Mouse (Mus musculus) cerebellum, adult 2 months (tissue): ENCODE measurements around the gene D5Ertd579e.

Experiments
- CTCF ChIP-seq: fragments of 200-500 bp; IDR thresholded peaks from 2 replicates; pipeline ENCODE4 v1.5.1; 2011; ENCODE audit warnings: low read depth, mild to moderate bottlenecking, control low read depth, low read length, moderate library complexity, borderline replicate concordance; ENCODE audit not compliant: insufficient read depth
- POLR2A ChIP-seq: fragments of 200-500 bp; IDR thresholded peaks from 2 replicates; pipeline ENCODE4 v1.6.1; 2011; ENCODE audit warnings: low read length, control low read depth, borderline replicate concordance; ENCODE audit not compliant: insufficient read depth

DNA sequence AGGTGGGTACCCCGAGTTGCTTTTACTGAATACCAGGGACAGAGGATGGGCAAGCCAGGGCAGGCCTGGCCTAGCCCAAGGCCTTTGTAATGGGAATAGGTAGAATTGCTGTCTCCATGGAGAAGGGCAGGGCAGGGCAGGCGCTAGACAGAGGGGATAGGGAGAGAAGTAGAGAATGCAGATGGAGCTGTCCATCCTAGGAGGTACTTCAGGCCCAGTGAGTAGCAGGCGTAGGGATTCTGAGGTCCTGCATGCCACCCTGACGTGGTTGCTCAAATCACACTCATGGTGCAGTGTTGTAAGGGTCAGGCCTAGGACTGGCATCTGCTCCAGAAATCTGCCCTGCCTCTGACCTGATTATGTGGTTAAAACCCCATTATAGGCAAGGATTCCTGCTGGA is 41.9 kb upstream of the D5Ertd579e start:
- TF ChIP-seq POLR2A = no peak
- no peak for TF ChIP-seq CTCF
